Mouse (Mus musculus) embryonic facial prominence, embryonic 10.5 days (tissue): ENCODE data around the gene Zfp775. TPM values are rescaled to one million over a fixed set of nuclear protein-coding genes. Genes with fewer than 3 reads are reported as not detected.

ENCODE experiments used
- DNase-seq: peaks from one replicate; pipeline ENCODE4 v3.0.0-alpha.2; 2017; ENCODE audit warnings: low spot score
- H3K27ac ChIP-seq: fragments of 300-500 bp; sonication (generic); replicated peaks from 2 replicates; pipeline ENCODE4 v1.5.1; 2016; ENCODE audit warnings: mild to moderate bottlenecking
- H3K27me3 ChIP-seq: fragments of 300-500 bp; sonication (generic); replicated peaks from 2 replicates; pipeline ENCODE4 v1.6.1; 2016; ENCODE audit warnings: low read depth, mild to moderate bottlenecking; ENCODE audit not compliant: poor library complexity, severe bottlenecking
- H3K36me3 ChIP-seq: fragments of 300-500 bp; sonication (generic); replicated peaks from 2 replicates; pipeline ENCODE4 v1.6.1; 2016; ENCODE audit warnings: mild to moderate bottlenecking, moderate library complexity
- H3K4me1 ChIP-seq: fragments of 300-500 bp; sonication (generic); 2 replicates; pipeline ENCODE4 v1.6.1; 2016
- H3K4me3 ChIP-seq: fragments of 300-500 bp; sonication (generic); 2 replicates; pipeline ENCODE4 v1.5.1; 2016; ENCODE audit warnings: mild to moderate bottlenecking, moderate library complexity
- H3K9me3 ChIP-seq: fragments of 300-500 bp; sonication (generic); 2 replicates; pipeline ENCODE4 v1.6.1; 2016; ENCODE audit warnings: mild to moderate bottlenecking
- WGBS: fragments of 180-500 bp; shearing (Covaris S2); methylation state at CpG from one replicate; pipeline ENCODE4 v1.1.7; 2016; 5-methylcytosine and 5-hydroxymethylcytosine counted together
- polyA plus RNA-seq: library from polyadenylated mRNA; unstranded; fragments of >200 nt; fragmentation: Nextera tagmentation; extraction: Ambion mirVana; gene quantifications from 2 replicates; pipeline ENCODE4 v1.2.1, GENCODE M21; 2016

The Zfp775 gene
- polyA plus RNA-seq, 1 experiment from 2014 or later = 10.1 TPM

DNA sequence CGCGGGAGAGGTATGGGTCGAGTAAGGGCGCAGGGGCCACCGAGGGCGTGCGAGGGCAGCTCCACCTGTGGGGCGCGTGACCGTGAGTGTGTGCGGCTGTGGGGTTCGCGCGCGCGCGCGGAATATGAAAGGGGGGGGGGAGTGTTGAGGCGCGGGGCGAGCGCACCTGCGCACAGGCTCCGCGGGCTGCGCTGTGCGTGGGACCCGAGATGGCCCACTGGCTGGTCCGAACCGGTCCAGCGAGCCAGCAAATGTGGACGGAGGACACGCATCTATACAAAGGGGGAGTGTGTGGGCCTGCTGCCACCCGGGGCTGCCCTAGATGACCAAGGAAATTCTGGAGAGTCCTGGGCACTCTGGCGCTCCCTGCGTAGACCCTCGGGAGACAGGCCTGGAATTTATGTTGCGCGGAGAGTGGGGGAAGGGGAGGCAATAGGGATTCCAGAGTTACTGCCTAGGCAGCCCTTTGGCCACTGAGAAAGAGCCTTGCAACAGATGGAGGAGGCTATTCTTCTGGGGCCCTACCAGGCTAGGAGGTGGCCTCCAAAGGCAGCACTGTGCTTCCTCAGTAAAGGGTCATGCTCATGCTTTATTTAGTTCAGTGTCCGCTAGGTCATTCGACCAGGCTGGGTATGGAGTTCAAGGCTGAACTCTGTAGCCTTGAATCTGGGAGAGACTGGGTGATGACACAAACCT is 7.7 kb upstream of the Zfp775 start:
- H3K27me3 ChIP-seq = no peaks in the 10 kb centered on the region
- 1% methylated on average over 41 of the region's 41 CpGs for WGBS
- H3K36me3 ChIP-seq = peaks cover 45% of the 10 kb centered on the region
- H3K4me1 ChIP-seq = peaks cover 26% of the 10 kb centered on the region
- H3K27ac ChIP-seq = peak overlapping the region; percentile 95
- H3K4me3 ChIP-seq = peak overlapping the region; percentile 90
- peak; percentile 73 for DNase-seq
- peaks cover 34% of the 10 kb centered on the region for H3K9me3 ChIP-seq

GRCm38 (mm10) chr6:48595278-48595677 is 6.6 kb upstream of the Zfp775 start:
- Histone ChIP-seq H3K36me3 (peaks cover 55% of the 10 kb centered on the region), H3K27ac (peak overlapping the region; percentile 95; the same call in 1 of the 2 replicates)
- WGBS = 64% methylated on average over 1 of the region's 1 CpGs

DNA sequence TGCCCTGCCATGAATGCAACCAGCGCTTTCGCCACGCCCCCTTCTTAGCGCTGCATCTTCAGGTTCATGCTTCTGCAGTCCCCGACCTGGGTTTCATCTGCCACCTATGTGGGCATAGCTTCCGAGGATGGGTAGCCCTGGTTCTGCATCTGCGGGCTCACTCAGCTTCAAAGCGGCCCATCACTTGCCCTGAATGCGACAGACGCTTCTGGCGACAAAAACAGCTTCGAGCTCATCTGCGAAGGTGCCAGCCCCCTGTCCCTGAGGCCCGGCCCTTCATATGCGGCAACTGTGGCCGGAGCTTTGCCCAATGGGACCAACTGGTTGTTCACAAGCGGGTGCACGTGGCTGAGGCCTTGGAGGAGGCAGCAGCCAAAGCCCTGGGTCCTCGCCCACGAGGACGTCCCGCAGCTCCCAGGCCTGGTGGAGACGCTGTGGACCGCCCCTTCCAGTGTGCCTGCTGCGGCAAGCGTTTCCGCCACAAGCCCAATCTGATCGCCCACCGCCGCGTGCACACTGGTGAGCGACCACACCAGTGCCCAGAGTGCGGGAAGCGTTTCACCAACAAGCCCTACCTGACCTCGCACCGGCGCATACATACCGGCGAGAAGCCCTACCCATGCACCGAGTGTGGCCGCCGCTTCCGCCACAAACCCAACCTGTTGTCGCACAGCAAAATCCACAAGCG is 5.2 kb upstream of the Zfp775 start:
- Histone ChIP-seq H3K27me3 (no peaks in the 10 kb centered on the region), H3K36me3 (peaks cover 62% of the 10 kb centered on the region), H3K4me3 (0 out of 2 replicates have a peak overlapping the region, but pooled peaks have one; percentile 9), H3K27ac (no peak overlapping the region), H3K9me3 (peaks cover 34% of the 10 kb centered on the region), H3K4me1 (peaks cover 30% of the 10 kb centered on the region)
- no peak for DNase-seq
- WGBS = 94% methylated on average over 45 of the region's 45 CpGs

More at GRCm38 (mm10) chr6:48595278-48595677, 6.6 kb upstream of the Zfp775 start:
- peak overlapping the region; percentile 90 for H3K4me3 ChIP-seq
- DNase-seq = no peak
- peaks cover 34% of the 10 kb centered on the region for H3K9me3 ChIP-seq
- H3K4me1 ChIP-seq = peaks cover 21% of the 10 kb centered on the region
- H3K27me3 ChIP-seq = no peaks in the 10 kb centered on the region

DNA sequence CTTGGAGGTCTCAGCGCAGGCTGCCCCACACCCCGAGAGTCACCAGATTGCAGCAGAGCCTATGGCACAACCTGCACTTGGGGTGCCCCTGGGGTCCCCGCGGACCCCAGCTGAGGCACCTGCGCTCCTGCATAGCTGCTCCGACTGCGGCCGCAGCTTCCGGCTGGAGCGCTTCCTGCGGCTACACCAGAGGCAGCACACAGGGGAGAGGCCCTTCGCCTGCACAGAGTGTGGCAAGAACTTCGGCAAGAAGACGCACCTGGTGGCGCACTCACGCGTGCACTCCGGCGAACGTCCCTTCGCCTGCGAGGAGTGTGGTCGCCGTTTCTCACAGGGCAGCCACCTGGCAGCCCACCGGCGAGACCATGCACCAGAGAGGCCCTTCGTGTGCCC is 4.6 kb upstream of the Zfp775 start:
- Histone ChIP-seq H3K4me3 (0 out of 2 replicates have a peak overlapping the region, but pooled peaks have one; percentile 9), H3K9me3 (peaks cover 34% of the 10 kb centered on the region), H3K27ac (no peak overlapping the region), H3K4me1 (peaks cover 33% of the 10 kb centered on the region), H3K36me3 (peaks cover 62% of the 10 kb centered on the region), H3K27me3 (no peaks in the 10 kb centered on the region)
- DNase-seq = no peak
- 97% methylated on average over 27 of the region's 27 CpGs for WGBS

GRCm38 (mm10) chr6:48600594-48600993 is 1.3 kb upstream of the Zfp775 start:
- H3K9me3 ChIP-seq = peaks cover 31% of the 10 kb centered on the region
- DNase-seq = no peak
- H3K4me3 ChIP-seq = no peak overlapping the region
- 81% methylated on average over 1 of the region's 1 CpGs for WGBS
- H3K4me1 ChIP-seq = peaks cover 20% of the 10 kb centered on the region
- peaks cover 60% of the 10 kb centered on the region for H3K36me3 ChIP-seq
- no peaks in the 10 kb centered on the region for H3K27me3 ChIP-seq
- no peak overlapping the region for H3K27ac ChIP-seq

- 2% methylated on average over 28 of the region's 28 CpGs for WGBS
- H3K4me3 ChIP-seq = peak overlapping the region; percentile 81
- H3K4me1 ChIP-seq = peaks cover 20% of the 10 kb centered on the region
Observed at GRCm38 (mm10) chr6:48602080-48602741, 348 bp downstream of the Zfp775 start.

GRCm38 (mm10) chr6:48608124-48608523 is 6.3 kb downstream of the Zfp775 start:
- Histone ChIP-seq H3K27me3 (no peaks in the 10 kb centered on the region), H3K4me3 (no peak overlapping the region), H3K27ac (no peak overlapping the region), H3K36me3 (peaks cover 19% of the 10 kb centered on the region), H3K4me1 (no peaks in the 10 kb centered on the region), H3K9me3 (no peaks in the 10 kb centered on the region)
- 62% methylated on average over 2 of the region's 2 CpGs for WGBS
- no peak for DNase-seq

More at GRCm38 (mm10) chr6:48602080-48602741, 348 bp downstream of the Zfp775 start:
- H3K36me3 ChIP-seq = peaks cover 44% of the 10 kb centered on the region
- H3K9me3 ChIP-seq = peaks cover 15% of the 10 kb centered on the region
- no peaks in the 10 kb centered on the region for H3K27me3 ChIP-seq
- DNase-seq = no peak
- peak overlapping the region; percentile 95 for H3K27ac ChIP-seq

DNA sequence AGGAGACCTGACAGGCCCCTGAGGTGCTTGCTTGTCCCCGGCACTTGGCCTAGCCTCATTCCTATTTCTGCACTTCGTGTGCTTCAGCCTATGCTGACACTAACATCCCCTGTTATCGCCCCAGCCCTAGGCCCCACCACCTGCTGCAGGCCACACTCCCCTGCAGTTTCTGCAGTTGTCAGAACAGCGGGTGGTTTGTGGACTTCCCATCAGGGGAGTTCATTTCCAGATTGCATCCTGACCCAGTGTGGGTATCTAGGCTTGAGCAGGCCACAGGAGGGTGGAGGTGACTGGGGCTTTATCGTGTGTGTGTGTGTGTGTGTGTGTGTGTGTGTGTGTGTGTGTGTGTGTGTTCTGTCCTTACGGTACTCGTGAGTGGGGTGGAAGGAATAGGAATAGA is 7.6 kb downstream of the Zfp775 start:
- H3K27ac ChIP-seq = no peak overlapping the region
- no peaks in the 10 kb centered on the region for H3K9me3 ChIP-seq
- H3K4me1 ChIP-seq = no peaks in the 10 kb centered on the region
- 60% methylated on average over 7 of the region's 7 CpGs for WGBS
- H3K36me3 ChIP-seq = peaks cover 32% of the 10 kb centered on the region
- H3K4me3 ChIP-seq = no peak overlapping the region
- H3K27me3 ChIP-seq = no peaks in the 10 kb centered on the region
- DNase-seq = no peak

GRCm38 (mm10) chr6:48610657-48611056 is 8.8 kb downstream of the Zfp775 start:
- WGBS = 86% methylated on average over 3 of the region's 3 CpGs
- H3K27ac ChIP-seq = no peak overlapping the region
- no peaks in the 10 kb centered on the region for H3K4me1 ChIP-seq
- no peaks in the 10 kb centered on the region for H3K9me3 ChIP-seq
- no peak overlapping the region for H3K4me3 ChIP-seq
- no peaks in the 10 kb centered on the region for H3K27me3 ChIP-seq
- no peak for DNase-seq
- peaks cover 36% of the 10 kb centered on the region for H3K36me3 ChIP-seq

DNA sequence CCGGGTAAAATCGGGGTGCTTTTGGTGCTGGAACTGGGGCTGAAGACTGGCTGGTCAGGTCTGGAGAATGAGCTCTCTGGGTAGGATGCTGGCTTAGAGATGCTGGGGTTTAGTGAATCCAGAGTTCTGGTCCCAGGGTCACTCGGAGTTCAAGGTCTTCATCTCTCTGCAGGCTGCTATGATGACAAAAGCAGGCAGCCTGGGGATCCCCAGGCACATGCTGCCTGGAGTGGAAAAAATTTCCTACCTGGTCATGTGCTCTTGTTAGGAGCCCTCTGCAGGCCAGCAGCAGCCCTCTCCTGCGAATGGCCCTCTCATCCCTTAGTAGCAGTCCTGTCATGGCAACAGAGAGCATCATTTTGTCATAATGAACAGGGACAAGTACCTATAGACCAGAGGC is 11.6 kb downstream of the Zfp775 start:
- no peaks in the 10 kb centered on the region for H3K4me1 ChIP-seq
- peaks cover 46% of the 10 kb centered on the region for H3K36me3 ChIP-seq
- no peaks in the 10 kb centered on the region for H3K9me3 ChIP-seq
- DNase-seq = no peak
- no peak overlapping the region for H3K27ac ChIP-seq
- H3K4me3 ChIP-seq = no peak overlapping the region
- 88% methylated on average over 4 of the region's 4 CpGs for WGBS
- no peaks in the 10 kb centered on the region for H3K27me3 ChIP-seq

- Histone ChIP-seq H3K4me1 (no peaks in the 10 kb centered on the region), H3K4me3 (no peak overlapping the region), H3K36me3 (peaks cover 56% of the 10 kb centered on the region), H3K9me3 (no peaks in the 10 kb centered on the region), H3K27me3 (no peaks in the 10 kb centered on the region), H3K27ac (no peak overlapping the region)
- 91% methylated on average over 5 of the region's 5 CpGs for WGBS
- DNase-seq = no peak
Observed at GRCm38 (mm10) chr6:48614756-48615155, 12.9 kb downstream of the Zfp775 start.

- 93% methylated on average over 30 of the region's 30 CpGs for WGBS
- Histone ChIP-seq H3K4me1 (no peaks in the 10 kb centered on the region), H3K27me3 (no peaks in the 10 kb centered on the region), H3K9me3 (no peaks in the 10 kb centered on the region), H3K27ac (no peak overlapping the region), H3K36me3 (peaks cover 50% of the 10 kb centered on the region), H3K4me3 (no peak overlapping the region)
- DNase-seq = no peak
Observed at GRCm38 (mm10) chr6:48620031-48620430, 18.2 kb downstream of the Zfp775 start.
